Mouse (Mus musculus): ENCODE measurements around the gene Mpp1. TPM values are rescaled to one million over a fixed set of nuclear protein-coding genes. Genes with fewer than 3 reads are reported as not detected.

The Mpp1 gene
- 100 to 1,000 TPM in 1 of 2 experiments, 10 to 100 TPM in 1; 91.4 to 110 TPM for polyA plus RNA-seq (2017; shearing (Covaris generic))

GRCm38 (mm10) chrX:75130467-75131160 is at the start of gene Mpp1:
Gene Mpp1 (minus strand): TSS chrX:75131016.

GRCm38 (mm10) chrX:75163670-75164069 is 32.9 kb upstream of the Mpp1 start, which contains the start of gene Smim9:
Gene Smim9 (minus strand): TSS chrX:75163770.

GRCm38 (mm10) chrX:75095369-75096162 is 35.2 kb downstream of the Mpp1 start, which contains the start of gene Dkc1:
Gene Dkc1 (plus strand): TSS chrX:75095854.

GRCm38 (mm10) chrX:75084774-75085508 is 45.9 kb downstream of the Mpp1 start, which contains the start of gene Gab3:
Gene Gab3 (minus strand): TSS chrX:75085458.

Other genes starting within 250 kb of the Mpp1 start
- 10 to 100 TPM in 1 of 2 experiments, 1 to 10 TPM in 1; 7.2 to 14.5 TPM for gene Gab3, start 45.6 kb downstream of the Mpp1 start, polyA plus RNA-seq (2017; shearing (Covaris generic))
- 100 to 1,000 TPM in 1 of 2 experiments, 10 to 100 TPM in 1; 75.1 to 128 TPM for gene Dkc1, start 35.2 kb downstream of the Mpp1 start, polyA plus RNA-seq (2017; shearing (Covaris generic))
- not detected for gene Smim9, start 32.8 kb upstream of the Mpp1 start, polyA plus RNA-seq (2017; shearing (Covaris generic))